Mouse (Mus musculus) retina, adult 2 months (tissue): Measurements from ENCODE around the gene 1700013G24Rik.

Experiments
- DNase-seq: peaks from one replicate; pipeline ENCODE4 v3.0.0-alpha.2; 2012; ENCODE audit warnings: low read depth, low spot score

The 1700013G24Rik gene

DNA sequence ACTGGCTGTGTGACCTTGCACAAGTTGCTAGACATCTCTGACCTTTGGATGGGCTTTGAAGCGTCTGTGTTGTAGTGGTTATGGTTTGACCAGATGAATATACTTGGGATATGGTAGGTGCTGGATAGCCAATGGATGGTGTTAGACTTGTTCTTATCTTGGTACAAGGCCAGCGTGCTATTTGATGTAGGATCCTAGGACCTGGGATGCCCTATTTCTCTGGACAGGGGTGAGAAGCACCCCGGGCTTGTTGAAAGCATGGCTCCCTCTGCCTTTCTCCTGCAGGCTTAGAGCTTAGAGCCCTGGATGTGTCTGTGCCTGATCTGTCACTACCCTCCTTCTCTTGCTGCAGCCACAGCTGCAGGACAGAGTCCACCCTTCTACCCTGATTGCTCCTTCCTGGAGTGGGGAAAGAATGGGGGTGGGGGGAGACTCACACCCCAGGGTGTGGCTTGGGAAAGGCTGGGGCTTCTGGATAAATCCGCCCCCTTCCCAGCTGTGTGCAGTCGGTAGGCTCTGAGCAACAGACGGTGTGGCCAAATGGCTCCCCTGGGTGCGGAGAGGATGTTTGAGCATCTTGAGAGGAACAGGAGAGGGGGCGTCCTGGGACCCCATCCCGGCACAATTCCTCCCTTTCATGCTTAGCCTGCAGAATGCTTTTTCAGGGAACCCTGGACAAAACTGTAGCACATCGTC lies 23.1 kb downstream of the 1700013G24Rik start:
- DNase-seq: no peak

DNA sequence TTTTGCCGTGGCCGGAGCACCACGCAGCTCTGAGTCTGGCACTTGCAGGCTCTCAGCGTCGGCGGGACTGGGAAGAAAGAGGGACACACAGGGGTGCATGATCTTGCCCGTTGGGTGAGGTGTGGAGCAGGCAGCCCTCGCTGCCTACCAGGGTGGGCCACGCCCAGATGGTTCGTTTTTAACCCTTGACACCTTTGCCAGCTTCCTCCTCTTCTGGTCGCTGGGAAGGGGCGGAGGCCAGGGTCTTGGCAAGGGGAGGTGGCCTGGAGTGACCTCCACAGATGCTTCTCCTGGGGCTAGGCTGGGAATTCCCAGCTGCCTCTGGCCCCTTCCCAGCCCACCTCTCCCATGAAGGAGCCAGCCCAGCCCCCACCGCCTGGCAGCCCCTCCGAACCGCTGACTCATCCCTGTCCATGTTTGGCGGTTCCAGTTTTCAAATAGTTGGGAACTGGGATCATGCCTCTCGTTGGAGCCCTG lies 23.7 kb downstream of the 1700013G24Rik start:
- no peak for DNase-seq

DNA sequence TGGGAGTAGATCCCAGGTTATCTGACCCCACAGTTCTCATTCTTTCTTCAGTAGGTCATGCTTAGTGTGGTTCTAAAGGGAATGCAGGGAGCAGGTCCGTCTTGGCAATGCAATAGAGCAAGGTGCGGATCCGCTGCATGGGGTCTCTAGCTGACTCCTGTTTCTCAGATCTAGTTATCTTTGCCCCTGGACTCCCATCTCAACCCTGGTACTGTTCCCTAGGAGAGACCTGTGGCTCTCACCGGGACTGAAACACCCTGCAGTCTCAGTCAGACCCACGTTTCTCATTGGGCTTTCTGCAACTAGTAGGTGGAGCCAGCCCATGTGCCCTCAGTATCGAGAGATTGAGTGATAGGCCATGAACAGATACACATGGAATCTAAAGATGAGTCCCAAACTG lies 24.5 kb downstream of the 1700013G24Rik start:
- no peak for DNase-seq

DNA sequence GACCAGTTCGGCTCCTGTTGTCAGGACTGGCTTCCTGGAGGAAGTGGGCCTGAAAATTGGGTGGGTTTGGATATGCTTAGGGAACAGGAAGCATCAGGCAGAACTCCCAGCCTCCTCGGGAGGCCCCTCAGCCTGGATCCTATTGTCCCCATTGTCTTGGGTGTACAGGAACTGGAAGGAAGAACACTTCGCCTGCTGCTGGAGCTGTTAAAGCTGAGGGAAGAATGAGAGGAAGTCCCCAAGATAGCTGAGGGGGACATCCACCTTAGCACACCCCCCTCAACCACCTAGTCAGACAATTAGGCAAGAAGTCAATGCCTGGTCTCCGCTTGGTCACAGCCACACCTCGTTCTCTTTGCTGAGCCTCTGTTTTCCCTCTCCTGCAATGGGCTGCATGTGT lies 25.2 kb downstream of the 1700013G24Rik start:
- DNase-seq: no peak

DNA sequence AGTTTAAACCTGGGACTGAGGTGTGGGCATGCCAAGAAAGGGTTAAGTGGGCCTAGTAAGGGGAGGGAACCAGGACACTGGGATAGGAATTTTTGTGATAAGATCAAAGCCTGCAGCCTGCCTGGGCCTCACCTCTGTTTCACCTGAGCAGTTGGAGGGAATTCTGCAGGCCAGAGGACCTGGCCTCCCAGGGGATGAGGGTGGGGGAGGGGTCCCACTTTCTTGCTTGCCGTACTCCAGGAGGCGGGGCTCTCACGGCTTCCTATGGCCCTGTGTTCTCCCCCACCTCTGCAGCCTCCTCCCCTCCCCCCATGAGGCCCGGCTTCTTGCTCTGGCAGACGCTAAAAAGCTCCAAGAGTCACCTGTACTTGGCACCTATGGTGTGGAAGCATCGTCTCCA lies 26.7 kb downstream of the 1700013G24Rik start:
- no peak for DNase-seq

DNA sequence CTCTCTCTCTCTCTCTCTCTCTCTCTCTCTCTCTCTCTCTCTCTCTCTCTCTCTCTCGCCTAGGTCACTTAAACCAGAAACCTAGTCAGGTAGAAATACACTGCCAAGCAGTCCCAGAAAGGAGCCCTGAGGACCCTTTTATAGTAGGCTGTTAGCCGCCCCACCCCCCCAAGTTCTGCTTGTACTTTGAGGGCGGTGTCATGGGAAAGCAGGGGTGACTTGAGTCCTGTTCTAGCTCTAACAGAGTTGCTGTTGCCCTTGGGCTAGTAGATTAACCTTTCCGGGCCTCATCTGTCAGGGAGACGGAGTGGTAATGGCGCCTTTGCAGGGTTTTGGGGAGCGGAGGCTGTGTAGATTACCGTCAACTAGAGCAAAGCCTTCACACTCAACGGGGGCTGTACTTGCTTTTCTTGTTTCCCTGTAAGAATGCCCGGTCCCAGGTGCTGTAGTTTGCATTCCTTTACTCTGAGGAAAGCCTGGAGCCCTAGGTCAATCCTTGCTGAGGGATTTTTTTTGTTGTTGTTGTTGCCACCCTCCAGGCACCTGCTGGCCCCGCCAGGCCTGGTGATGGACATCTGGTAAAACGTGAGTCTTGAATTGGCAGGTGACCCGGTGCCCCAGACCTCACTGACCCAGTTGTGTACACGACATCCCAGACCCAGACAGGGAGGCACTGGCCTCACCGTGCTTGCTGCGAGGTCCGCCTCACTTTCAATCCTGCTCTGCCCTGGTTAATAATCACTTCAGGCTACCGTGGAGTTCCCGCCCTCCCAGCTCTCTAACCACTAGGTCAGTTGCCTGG lies 27.3 kb downstream of the 1700013G24Rik start:
- no peak for DNase-seq

DNA sequence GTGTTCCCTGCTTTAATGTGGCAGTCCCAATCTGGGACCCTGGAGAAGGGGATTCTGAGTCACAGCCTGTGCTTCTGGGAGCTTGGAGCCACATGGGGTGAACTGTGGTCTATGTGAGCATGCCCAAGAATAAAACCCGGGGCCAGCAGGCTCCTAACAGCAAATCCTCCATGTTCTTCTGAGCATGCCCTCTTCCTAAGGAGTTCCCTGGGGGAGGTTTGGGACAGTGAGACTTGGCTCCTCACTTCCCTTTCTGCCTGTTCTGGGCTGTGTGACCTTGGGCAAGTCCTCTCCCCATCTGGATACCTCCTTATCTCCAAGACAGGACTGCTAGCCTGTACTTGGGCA lies 27.9 kb downstream of the 1700013G24Rik start:
- DNase-seq: no peak

DNA sequence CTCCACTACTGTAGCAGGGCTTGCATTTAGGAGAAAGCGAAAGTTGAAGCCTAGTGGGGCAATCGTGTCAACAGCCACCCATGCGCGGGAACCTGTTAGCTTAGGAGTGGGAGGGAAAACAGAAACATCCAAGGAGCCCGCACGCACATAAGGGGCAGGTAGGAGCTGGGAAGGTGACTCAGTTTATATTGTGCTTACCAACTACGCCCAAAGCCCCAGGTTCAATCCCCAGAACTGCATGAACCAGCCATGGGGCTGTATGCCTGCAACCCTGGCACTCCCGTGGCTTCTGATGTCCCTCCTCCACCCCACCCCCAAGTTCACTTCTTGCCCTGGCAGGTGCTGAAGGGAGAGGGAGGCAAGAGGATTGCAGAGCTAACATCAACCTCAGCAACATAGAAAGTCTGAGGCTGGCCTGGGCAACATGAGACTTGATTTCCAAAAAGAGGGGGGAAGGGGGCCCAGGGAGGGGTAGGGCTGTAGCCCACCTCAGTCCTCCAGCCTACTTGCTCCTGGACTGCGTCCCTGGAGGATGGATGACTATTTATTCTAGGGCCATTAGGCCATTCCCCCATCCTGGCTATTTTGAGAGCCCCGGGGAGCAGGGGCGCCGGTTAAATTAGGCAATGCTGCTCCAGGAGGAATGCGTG lies 28.4 kb downstream of the 1700013G24Rik start:
- DNase-seq: no peak

DNA sequence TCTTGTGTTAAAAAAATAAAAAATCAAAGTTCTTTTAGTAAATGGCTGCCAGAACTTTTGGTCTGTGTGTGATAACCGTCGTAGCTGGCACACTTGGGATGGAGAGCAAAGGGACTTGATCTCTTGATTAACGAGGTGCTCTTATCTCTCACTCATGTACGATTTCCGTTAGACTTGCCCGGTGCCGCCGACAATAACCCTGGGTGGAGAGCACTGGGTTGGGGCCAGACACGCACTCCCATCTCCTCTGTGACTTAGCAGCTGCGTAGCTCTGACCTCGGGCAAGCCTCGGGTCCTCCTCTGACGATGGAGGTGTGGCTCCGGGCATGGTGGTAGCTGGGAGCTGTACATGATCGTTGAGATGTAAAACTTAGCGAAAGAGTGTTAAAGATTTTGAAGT lies 30.8 kb downstream of the 1700013G24Rik start:
- DNase-seq: no peak

DNA sequence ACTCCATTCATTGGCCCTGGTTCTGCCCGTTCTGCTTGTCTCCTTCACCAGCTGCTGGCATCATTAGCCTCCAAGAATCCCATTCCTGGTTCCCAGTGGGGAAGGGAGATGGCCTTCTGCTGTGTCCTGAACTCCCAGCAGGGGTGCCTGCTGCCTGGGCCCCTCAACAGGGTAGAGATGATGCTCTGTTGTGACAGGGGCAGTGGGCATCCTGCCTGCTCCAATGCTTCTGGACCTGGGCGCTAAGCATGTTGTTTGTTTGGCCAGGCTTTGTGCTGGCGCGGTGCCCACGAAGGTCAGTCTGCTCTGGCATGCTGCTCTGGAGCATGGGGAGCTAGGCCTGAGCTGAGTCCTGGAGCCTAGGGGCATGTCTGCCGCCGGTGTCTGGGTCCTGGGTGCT lies 31.5 kb downstream of the 1700013G24Rik start:
- DNase-seq: no peak

DNA sequence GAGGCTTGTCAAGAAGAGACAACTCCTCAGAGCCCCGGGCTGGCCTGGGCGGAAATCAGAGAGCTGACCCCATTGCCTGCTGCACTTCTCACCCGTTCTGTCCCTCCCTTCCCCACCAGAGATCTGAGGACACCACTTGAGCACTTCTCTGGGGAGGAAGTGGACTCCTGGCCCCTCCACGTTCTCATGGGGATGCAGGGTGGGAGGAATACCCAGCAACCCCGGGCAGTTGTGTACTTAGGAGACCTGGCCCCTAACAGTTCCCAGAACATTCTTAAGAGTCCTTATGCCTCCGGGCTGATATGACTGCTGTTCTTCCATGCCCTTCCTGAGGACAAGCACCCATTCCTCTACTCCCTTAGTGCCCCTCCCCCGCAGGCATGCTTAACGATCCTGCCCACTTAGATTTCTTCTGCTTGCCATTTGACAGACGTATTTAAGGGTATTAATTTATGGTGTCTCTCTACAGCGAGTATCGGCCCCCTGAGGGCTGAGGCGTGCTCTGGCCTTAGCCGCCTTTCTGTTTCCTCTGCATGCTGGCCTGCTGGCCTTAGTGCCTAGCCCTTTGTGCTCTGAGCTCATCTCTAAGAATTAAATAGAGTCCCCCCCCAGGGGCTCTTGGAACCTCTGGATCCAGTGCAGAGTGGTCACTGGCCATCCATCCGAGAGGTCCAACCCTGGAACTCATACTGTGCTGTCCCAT lies 32.3 kb downstream of the 1700013G24Rik start:
- no peak for DNase-seq

DNA sequence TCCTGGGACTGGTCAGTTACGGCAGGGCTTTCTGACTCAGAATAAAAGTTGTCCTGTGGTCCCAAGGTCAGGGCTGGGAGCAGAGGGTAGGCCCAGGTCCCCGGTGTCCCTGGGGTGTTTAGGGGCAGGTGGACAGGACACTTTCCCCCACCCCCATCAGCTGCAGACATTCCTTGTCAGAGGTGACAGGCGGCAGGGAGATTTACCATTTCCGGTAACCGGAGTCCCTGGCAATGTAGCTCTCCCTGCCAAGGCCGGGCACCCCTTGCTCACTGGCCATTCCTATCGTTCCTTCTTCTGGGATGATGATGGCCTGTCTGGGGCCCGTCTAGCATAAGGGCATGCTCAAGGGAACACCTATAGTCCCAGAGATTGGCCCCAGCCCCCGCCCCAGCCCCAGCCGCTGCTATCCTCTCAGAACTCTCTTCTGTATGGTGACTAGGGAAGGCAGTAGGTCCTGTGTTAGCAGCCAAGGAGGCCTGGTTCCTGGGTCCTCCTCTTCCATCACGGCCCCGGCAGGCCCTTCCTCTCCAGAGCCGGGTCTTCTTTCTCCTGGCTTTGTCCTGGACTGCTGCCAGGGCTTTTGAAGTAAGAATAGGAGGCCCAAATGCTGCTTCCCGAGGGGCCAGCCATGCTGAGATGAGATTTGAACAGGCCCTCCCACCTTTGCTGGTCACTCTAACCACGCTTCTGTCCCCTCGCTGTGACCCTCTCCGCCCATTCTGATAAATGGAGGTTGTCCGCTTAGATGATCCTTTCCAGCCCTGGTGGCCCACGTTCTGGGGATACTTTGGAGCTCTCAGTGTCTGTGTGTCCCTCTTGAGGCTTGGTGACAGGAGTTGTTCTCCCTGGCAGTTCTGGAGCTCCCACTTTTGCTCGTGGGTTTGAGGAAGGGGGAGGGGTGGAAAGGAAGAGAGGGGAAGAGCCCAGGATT lies 33.3 kb downstream of the 1700013G24Rik start:
- DNase-seq: no peak

DNA sequence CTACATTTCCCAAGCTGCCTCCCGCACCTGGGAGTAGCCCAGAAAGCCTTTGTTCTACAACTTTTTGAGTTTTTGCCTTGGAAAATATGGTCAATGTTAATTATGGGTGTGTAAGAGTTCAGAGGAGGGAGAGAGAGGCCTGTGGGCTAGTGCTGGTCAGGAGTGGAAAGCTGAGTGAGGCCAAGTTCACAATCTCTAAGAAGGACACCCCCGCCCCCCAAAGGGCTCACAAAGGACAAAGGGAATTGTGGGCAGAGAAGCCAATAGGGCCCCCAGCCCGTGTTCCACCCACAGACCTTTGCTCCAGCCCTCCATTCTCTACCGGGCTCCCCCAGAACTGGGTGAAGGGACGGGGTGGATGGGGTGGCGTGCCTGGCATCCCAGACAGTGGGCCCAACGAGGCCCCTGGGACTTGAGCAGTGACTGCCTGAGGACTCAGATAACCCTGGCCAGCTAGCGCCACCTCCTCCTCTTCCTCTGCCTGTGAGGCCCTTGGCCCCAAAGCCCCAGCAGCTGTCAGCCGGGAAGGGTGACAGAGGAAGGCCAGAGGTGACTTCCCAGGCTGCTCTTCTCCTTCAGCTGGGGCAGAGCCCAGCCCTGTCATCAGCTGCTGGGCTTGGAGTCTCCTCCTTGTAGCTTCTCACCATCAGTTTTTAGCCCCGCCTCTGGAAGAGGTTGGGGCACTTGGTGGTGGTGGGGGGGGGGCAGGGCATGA lies 34.4 kb downstream of the 1700013G24Rik start:
- no peak for DNase-seq

DNA sequence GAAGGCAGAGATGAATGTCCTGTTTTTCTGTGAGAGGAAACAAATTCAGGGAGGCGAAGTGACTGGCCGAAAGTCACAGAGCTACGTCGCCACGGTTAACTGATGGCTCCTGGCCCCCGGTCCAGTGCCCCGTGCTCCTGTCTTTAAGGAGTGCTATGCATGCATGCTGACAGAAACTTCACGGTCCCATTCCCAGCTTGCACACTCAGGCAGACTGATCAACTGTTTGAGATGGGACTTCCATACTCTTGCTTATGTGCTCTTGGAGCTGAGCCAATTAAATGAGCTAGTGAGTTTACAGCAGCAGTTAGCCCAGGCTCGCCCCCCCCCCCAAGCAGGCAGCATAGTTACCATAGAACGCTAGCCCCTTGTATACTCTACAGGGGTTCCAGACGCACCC lies 35.0 kb downstream of the 1700013G24Rik start:
- no peak for DNase-seq

DNA sequence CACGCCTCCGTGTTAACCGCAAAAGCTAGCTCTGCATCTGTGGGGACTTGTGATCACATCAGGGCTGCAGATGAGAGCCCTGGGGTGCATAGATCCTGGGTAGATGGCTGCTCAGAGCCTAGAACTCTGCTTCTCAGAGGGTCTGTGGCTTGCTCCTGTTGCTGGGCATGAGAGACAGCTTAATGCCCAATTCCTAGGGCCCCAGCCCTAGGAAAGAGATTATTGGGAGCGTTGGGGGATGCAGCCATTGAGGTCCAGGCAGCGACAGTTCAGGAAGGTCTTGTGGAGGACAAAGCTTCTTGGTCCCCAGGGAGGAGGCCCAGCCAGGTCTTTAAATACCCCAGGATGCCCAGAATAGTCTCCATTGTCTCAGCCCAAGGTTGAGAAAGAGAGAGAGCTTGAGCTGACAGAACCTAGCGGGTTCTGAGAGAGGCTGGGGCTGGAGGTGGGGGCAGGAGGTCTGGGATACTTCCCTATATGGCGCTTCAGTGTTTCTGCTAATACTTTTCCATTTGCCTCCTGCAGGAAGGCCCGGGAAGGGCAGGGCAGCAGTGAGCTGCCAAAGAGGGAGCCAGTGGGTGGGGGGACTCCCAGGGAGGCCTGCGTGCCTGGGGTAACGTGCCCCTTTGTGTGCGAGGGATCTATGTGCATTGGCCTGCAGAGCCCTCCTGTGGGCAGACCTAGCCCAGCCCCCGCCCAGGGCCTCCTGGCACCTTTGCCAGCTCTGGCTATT lies 35.7 kb downstream of the 1700013G24Rik start:
- DNase-seq: no peak

DNA sequence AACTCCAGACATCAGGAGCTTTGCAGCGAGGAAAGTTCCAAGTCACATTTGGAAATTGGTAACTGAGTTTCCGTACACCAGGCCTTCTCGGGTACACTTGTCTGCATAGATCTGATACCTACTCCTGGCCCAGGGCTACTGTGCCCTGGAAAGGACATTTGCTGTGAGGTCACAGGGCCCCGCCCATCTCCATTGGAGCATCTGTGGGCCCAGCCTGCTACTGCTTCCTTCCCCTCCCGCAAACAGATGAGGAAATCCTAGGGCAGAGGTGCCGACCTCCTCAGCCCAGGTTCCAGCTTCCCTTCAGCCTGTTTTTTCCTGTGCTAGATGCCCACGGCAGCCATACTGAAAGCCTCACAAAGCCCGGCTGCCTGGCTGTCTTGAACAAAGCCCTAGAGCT lies 36.9 kb downstream of the 1700013G24Rik start:
- no peak for DNase-seq

DNA sequence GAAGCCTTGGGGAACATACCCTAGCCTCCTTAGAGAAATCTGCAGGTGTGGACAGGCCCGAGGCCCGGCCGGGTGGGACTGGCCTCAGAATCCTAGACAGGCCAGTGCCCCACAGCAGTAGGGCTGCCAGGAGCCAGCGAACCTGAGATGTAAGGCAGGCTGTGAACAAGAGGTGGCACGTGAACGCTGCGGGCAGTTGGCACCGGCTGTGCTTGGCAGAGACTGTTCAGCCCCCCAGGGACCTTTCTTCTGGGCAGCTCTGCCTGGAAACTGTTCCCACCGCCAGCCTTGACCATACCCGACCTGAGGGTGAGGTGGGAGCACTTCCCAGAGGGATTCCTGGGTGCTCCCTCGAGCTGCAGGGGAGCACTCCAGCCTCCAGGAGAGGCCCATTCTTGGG lies 39.5 kb downstream of the 1700013G24Rik start:
- DNase-seq: no peak

DNA sequence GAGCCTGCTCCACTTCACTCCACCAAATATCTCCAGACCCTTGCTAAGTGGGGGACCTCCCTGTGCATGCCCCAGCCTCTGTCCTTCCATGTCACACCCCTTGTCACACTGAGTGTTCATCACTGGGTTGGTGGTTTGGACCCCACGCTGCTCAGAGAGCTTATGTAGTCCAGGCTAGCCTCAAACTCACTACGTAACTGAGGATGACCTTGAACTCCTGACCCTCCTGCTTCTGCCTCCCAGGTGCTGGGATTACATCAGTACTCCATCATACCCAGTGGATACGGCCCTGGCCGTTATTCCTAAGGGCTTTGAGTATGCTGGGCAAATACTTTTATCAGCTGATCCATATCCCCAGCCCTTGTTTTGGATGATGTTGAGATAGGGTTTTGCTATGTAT lies 40.1 kb downstream of the 1700013G24Rik start:
- DNase-seq: no peak

DNA sequence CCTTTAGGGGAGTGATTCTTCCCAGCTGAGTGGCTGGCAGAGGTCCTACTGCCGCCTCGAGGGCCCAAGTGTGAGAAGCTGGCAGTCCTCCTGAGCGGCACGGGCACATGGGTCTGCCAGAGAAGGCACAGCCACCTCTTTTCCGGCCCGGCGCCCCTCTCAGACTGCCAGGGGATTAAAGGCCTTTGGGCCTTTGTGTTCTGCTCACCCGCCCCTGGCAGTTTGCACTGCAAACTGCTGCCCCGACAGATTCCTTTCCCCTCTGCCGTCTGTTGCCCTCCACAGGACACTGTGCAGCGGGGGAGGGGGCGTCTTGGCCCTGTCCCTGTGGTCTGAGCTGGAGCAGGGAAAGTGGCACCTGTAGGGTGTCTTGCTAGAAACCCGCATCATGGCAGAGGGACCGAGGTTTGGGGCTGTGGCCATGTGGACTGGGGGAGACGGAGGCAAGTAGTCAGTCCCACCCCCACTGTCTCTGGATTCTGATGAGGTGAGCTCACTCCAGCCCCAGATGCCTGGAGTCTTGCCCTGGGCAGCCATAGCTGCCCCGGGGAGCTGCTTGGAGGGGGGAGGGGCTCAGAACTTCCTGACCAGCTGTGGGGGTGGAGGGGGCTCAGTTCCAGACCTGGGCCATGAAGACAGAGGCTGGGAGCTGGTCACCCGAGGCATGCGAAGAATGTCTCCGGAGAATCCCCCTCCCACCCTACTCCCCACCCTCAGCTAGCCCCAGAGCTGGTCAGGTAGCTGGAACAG lies 41.8 kb downstream of the 1700013G24Rik start:
- DNase-seq: no peak
